Mouse (Mus musculus): ENCODE measurements around the gene Mrvi1.

- no peak for TF ChIP-seq CTCF (IDR thresholded peaks at IDR 0.05; ENCODE audit: control insufficient read depth, insufficient read depth, insufficient replicate concordance, low read depth, low read length)
- TF ChIP-seq POLR2A (IDR thresholded peaks at IDR 0.05; ENCODE audit: control insufficient read depth, low read depth, low read length), result no peak
These were observed 40.3 kb downstream of the Mrvi1 start for GRCm38 (mm10) chr7:110941701-110942530.
